Mouse (Mus musculus): ENCODE data around the gene Ptges3.
A peak's percentile ranks its signal among the peaks of the same experiment; 100 is the strongest.
"Not testable (repeated sequence)": the region's sequence is repeated elsewhere in the genome, so short reads cannot be mapped to it uniquely, and the experiment has no call there.

Gene Ptges3

DNA sequence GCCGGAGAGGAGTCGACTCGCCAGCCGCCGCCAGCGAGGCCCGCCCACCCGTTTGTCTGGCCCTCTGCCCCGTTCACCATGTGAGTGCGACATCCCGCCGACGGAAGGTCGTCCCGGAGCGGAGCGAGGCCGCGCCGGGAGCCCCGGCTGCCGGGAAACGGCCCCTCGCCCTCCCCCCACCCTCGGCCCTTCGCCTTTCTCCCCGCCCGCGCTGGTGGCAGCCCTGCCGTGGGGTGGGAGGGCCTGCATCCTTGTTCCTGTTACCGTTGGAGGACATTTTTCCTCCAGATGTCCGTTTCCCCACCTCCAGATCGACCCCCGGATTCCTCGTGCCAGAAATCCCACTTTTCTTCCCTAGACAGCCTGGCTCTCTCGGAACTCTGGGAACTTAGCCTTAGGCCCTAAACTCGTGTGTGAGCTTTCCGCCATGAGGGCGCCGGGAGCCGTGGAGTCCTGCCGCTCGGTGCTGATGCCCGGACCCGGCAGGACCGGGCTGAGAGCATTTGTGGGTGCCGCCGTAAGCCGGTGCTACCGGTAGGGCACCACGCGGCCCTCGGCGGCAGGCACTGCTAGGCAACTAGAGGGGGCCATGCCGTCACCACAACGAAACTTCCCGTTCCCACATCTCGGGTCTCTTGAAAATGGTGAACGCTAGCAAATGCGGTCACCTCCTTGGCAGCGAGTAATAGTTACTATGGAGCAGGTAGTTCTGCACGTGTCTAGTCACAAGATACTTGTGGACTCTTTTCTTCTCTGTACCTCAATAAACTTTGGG, 640 bp downstream of the Ptges3 start:
- DNase-seq (ENCODE audit: extremely low spot score, low spot score) = peak; percentile 74

DNA sequence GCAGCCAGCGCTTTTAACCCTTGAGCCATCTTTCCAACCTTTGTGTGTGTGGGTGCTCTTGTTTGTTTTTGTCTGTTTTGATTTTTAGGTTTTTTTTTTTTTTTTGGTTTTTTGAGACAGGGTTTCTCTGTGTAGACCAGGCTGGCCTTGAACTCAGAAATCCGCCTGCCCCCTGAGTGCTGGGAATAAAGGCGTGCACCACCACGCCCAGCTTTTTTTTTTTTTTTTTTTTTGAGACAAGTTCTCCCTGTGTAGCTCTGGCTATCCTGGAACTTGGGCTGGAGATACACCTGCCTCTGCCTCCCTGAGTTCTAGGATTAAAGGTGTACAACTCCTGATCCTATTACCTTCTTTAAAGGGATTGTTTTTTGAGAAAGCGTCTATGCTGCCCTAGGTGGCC, 2.4 kb downstream of the Ptges3 start:
- DNase-seq (ENCODE audit: extremely low spot score, low spot score) = no peak

DNA sequence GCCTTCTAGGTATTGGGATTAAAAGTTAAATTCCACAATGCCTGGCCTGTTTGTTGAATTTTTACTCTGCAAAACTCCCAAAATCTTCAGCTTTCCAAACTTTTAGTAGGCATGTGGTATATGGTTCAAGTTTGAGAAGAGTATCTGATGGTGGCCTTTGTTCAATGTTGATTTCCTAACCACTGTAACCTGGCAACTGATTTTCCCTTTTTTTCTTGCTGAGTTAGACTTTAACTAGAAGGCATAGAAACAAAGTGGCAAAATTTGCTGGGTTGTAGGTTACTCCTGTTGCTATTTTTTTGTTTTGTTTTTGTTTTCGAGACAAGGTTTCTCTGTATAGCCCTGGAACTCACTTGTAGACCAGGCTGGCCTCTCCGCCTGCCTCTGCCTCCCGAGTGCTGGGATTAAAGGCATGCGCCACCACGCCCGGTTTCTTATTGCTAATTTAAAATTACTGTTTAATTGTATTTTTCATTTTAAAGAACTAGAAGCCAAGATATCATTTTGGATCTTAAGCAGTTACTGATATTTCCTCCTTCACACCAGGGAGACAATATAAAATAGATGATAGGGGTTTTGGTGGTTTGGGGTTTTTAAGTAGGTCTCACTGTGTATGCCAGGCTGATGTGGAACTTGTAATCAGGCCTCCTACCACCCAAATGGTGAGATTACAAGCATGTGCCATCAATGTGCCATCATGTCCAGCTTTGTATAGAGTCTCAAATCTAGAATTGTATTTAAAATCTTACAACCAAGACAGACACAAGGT, 3.7 kb downstream of the Ptges3 start:
- no peak for DNase-seq (ENCODE audit: extremely low spot score, low spot score)

DNA sequence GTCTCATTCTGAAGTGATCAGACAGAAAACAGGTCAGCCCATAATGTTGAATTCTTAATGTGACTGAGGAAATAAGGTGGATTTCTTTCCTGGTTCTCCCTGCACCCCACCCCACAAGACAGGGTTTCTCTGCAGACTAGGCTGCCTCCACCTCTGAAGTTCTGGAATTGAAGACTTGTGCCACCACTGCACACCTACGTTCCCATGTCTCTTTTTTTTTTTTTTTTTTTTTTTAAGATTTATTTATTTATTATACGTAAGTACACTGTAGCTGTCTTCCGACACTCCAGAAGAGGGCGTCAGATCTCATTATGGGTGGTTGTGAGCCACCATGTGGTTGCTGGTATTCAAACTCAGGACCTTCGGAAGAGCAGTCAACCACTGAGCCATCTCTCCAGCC, 7.3 kb downstream of the Ptges3 start:
- DNase-seq (ENCODE audit: extremely low spot score, low spot score) = no peak

DNA sequence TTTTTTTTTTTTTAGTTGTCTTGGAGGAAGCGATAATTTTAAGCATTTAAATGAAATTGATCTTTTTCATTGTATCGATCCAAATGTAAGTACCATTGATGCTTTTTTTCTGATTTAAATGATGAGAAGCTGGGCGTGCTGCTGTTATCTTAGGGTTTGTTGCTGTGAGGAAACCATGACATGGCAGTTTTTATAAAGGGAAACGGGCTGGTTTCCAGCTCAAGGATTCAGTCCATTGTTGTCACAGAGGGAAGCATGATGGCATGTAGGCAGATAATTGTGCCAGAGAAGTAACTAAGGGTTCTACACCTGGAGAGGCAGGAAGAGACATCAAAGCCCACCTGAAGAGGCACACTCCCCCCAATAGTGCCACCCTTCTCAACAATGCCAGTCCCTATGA, 10.4 kb downstream of the Ptges3 start:
- DNase-seq (ENCODE audit: extremely low spot score, low spot score) = no peak

DNA sequence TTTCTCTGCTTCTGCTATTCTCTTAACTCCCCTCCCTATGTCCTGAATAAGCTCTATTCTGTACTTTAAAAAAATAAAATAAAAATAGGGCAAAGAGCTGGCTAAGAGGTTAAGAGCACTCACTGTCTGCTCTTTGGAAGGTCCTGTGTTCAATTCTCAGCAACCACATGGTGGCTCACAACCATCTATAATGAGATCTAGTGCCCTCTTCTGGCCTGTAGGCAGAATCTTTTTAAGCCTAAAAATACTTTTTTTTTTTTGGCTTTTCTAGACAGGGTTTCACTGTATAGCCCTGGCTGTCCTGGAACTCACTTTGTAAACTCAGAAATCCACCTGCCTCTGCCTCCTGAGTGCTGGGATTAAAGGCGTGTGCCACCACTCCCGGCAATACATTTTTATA, 11.7 kb downstream of the Ptges3 start:
- DNase-seq (ENCODE audit: extremely low spot score, low spot score) = not testable (repeated sequence)

DNA sequence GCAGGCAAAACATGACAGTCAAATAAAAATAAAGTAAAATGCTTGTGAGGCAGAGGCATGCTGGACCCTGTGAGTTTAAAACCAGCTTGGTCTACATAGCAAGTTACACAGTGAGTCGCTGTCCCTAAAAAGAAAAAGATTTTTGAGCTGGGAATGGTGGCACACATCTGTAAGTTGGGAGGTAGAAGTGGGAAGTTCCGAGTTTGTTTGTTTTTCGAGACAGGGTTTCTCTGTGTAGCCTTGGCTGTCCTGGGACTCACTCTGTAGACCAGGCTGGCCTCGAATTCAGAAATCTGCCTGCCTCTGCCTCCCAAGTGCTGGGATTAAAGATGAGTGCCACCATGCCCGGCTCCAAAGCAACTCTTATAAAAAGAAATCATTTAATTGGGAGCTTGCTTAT, 19.5 kb downstream of the Ptges3 start:
- not testable (repeated sequence) for DNase-seq (ENCODE audit: extremely low spot score, low spot score)

DNA sequence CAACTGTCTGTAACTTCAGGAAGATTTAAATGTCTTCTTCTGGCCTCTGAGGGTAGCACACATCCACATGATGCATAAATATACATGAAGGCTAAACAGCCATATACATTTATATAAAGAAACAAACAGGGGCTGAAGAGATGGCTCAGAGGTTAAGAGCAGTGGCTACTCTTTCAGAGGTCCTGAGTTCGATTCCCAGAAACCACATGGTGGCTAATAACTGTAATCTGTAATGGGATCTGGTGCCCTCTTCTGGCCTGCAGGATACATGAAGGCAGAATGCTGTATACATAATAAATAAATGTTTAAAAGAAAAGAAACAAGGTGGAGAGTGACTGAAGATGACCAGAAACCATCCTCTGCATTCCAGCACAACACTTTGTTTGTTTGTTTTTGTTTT, 21.7 kb downstream of the Ptges3 start:
- no peak for DNase-seq (ENCODE audit: extremely low spot score, low spot score)

DNA sequence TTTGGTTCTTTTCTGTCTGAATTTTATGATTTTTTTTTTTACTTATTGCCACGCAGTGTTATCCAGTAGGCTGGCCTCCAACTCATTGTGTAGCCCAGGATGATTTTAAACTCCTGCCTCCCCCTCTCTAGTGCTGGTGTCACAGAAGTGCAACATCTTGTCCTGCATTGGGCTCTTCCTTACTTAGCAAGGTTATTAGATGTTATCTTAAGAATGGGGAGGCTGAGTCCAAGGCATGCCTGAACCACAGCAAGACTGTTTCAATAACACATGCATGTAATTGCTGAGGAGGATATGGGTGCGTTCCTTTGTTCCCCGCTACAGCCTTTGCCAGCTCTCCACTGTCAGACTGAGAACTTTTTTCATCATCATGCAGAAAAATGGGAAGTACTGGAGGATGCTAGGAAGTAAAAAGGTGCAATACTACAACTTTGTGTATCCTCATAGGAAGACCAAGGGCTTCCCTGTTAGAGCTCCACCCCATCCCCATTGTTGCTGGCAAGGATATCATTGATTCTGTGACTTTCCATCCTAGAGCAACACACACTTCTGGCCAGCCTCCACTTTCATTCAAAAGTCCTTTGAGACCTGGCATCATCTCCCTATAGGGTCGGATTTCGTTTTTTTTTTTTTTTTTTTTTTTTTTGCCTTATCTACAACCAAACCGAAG, 23.2 kb downstream of the Ptges3 start:
- DNase-seq (ENCODE audit: extremely low spot score, low spot score) = no peak

DNA sequence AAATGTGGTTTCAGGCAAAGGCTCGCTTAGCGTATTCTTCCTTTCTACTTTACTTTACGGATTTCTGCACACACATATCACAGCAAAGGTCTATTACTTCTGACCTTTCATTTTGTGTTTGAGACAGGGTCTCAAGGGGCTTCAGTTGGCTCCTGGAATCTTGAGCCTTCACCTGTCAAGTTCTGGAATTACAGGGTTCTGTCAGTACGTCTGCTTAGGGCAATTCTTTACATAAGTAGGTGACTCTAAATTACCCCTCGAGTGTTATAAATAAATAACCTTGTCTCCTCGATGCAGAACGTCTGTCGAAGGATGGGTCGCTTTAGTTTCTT, 23.7 kb downstream of the Ptges3 start:
- DNase-seq (ENCODE audit: extremely low spot score, low spot score) = no peak

DNA sequence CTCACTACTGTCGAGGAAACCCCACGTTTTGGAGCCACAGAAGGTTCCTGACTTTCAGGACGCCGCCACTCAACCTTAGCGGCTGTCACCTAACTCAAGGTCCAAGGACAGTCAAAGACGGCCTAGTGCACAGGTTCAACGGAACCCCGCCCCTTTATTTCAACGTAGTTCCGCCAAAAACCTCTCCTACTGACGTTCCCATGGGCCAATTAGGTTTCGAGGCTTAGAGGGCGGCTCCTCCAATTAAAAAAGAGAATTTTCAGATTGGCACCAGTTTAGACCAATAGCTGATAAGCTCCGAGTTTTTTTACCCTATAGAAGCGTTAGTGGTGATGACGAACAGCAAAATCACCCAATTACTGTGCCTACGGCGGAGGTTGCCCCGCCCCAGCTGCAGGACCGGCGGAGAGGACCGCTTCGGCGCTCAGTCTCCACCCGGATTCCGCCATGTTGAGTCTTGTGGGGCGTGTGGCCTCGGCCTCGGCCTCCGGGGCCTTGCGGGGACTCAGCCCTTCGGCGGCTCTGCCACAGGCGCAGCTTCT, 24.2 kb downstream of the Ptges3 start, which contains the start of gene Atp5b:
Atp5b (plus strand) TSS at position 394 of the 542 bp plus-strand sequence.
- peak; percentile 91 for DNase-seq (ENCODE audit: extremely low spot score, low spot score)

DNA sequence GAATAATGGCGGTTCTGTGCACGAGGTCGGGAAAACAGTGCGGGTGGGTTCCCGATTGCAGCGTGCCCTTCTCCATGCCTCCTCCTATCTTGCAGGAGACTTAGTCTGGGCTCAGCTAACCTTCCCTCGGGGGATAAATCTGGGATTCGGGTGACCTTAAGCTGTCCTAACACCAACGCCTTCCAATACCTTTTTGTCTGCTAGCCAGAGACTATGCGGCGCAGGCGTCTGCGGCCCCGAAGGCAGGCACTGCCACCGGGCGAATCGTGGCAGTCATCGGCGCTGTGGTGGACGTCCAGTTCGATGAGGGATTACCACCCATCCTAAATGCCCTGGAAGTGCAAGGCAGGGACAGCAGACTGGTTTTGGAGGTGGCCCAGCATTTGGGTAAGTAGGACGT, 24.9 kb downstream of the Ptges3 start:
- DNase-seq (ENCODE audit: extremely low spot score, low spot score) = peak; percentile 33

DNA sequence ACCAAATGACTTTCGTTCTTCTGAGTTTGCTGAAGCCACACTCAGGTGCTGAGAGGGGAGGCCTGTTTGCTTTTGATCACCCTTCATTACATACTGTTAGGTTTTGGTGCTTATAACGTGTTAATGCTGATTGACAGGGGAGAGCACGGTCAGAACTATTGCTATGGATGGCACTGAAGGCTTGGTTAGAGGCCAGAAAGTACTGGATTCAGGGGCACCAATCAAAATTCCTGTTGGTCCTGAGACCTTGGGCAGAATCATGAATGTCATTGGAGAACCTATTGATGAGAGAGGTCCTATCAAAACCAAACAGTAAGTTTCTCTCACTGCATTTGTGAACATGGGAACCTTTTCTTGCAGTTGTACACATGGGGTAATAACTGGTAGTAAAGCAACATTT, 25.4 kb downstream of the Ptges3 start:
- no peak for DNase-seq (ENCODE audit: extremely low spot score, low spot score)

DNA sequence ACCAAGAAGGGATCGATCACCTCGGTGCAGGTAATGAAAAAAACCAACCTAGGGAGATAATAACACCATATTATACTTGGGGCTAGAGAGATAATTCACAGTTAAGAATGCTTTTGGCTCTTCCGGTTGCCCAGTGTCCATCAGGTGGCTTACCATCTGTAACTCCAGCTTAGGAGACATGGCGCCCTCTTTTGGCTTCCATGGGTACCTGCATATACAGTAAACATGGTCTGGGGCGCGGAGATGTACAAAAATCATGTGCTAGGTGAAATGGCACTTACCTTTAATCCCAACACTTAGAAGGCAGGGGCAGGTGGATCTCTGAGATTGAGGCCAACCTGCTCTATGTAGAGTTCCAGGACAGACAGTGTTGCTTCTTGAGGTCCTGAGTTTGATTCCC, 27.6 kb downstream of the Ptges3 start:
- DNase-seq (ENCODE audit: extremely low spot score, low spot score) = no peak

DNA sequence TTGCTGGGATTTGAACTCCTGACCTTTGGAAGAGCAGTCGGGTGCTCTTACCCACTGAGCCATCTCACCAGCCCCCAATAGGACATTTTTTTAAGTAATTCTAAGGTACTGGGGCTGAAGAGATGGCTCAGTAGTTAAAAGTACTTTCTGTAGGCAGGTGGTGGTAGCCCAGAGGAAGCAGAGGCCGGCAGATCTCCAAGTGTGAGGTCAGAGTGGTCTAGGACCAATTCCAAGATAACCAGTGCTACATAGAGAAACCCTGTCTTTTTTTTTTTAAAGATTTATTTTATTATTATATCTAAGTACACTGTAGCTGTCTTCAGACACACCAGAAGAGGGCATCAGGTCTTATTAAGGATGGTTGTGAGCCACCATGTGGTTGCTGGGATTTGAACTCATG, 28.5 kb downstream of the Ptges3 start:
- DNase-seq (ENCODE audit: extremely low spot score, low spot score) = not testable (repeated sequence)

DNA sequence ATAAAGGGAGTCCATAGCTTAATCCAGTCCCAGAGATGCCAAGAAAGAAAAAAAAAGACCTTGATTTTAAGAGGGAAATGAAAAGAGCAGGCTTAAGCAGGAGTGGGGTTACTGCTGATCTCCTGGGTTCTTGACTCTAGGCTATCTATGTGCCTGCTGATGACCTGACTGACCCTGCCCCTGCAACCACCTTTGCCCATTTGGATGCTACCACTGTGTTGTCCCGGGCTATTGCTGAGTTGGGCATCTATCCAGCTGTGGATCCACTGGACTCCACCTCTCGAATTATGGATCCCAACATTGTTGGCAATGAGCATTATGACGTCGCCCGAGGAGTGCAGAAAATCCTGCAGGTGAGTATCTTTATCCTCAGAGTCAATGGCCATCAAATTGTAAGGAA, 29.4 kb downstream of the Ptges3 start:
- no peak for DNase-seq (ENCODE audit: extremely low spot score, low spot score)

DNA sequence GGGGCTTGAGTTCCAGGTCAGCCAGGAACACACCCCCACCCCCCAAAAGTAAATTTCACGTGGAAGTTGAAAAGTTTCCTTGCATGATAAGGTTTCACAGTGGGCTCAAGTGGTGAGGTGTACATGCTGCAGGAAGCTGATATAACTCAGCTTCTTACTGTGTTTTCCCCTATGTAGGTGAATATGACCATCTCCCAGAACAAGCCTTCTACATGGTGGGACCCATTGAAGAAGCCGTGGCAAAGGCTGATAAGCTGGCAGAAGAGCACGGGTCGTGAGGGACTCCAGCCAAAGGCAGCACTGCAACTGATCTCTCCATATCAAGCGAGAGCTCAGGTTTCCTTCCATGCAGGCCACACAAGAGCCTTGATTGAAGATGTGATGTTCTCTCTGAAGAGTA, 31.1 kb downstream of the Ptges3 start:
- no peak for DNase-seq (ENCODE audit: extremely low spot score, low spot score)

DNA sequence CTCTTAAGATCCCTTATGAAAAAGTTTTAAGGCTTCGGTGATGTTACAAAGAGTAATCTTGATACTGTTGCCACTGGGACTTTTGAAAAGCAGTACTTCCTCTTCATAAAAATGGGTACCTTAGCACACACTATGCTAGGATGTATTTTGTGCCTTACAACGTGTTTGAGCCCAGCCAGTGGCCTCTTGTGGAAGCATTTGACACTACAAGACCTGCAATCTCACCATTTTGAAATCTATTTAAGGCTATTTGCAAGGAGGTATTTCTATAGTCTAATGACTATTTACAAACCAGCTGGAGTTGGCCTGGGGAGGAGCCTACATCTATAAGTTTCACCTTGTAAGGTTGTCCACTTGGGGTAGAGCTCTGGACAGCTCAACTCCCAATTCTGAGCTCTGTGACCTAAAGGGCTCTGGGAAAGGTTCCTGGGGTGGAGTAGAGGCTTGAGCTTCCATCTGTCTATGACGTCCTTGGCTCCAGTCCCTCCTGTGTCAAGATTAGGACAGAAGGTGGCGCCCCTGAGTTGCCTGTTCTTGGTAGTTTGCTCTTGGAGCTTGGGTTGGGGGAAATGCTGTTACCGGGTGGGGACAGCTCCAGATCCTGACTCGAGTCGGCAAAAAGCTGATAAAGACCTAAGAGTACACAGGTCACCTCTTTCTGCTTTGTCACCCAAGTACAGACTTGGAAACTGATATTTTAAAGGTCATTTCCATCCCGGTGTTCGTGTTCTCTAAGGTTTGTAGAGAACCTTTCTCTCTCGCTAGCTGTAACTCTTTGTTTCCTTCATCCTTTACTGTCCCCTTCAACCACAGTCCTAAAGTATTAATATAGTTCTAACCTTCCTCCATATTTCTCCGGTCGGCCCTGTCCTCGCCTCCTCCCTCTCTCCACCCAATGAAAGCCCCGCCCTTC, 32.2 kb downstream of the Ptges3 start:
- peak; percentile 85 for DNase-seq (ENCODE audit: extremely low spot score, low spot score)

DNA sequence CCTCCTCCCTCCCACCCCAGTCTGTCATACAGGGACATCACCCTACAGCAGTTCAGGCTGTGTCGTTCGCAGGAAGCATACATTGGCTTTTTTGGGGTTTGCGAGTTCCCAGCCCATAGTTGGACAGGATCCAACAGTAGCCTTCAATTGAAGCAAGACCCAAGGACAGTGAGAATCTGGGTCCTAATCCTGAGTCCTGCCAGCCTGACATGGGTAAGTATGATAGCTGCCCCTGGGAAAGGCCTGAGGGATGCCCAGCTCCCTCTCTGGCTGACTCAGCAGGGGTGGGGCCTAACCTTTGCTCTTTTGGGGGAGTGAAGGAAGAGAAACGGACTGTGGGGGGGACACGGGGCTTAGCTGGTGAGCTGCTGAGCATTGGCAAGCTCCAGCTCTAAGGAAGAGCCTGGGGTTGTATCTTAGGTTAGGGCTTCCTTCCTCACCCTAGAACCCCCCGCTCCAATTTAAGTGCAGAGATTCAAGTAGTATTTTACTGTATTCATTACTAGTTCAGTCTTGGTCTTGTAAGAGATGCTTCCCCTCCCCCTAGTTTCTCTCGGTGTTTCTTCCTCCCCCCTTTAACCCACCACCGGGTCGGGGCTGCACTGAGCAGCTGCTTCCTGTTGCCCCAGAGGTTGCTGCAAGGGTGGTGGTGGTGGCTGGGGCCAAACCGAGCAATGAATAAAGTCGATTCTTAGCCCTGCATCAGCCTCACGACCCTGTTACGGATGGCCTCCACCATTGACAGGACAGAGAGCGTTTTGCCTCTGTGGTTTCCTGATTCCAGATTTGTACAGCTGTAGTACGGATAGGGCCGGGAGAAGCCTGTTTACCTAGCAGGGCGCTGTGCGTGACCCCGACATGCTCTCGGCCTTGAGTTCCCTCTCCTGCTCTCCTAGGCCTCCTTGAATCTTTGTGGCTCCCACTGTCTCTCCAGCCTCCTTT, 33.1 kb downstream of the Ptges3 start, which contains the start of gene Baz2a:
Baz2a (plus strand) TSS at position 14 of the 942 bp plus-strand sequence.
- peak; percentile 50 for DNase-seq (ENCODE audit: extremely low spot score, low spot score)
